Mouse (Mus musculus) heart, postnatal 0 days (tissue): ENCODE measurements at regions not wholly inside any gene's neighbourhood (a gene's known extent, or its start where the extent isn't known, plus 50 kb on each side); places are given as distances from the start of the nearest gene placed in this dataset.

Experiments
- ATAC-seq: fragments of 200-750 bp; cut with Nextera tagmentation; 2 replicates; pipeline ENCODE4 v1.8.0; 2017; ENCODE audit warnings: low read depth, moderate number of reproducible peaks, moderate library complexity; ENCODE audit not compliant: insufficient read depth
- DNase-seq: peaks from one replicate; pipeline ENCODE4 v3.0.0-alpha.2; 2016; ENCODE audit warnings: low spot score
- H3K27ac ChIP-seq: fragments of 300-500 bp; sonication (generic); 2 replicates; pipeline ENCODE4 v1.5.1; 2014; ENCODE audit warnings: low read depth, mild to moderate bottlenecking
- H3K27me3 ChIP-seq: fragments of 300-500 bp; sonication (generic); 2 replicates; pipeline ENCODE4 v1.6.1; 2014; ENCODE audit warnings: low read length, mixed read lengths; ENCODE audit not compliant: control insufficient read depth, insufficient read depth
- H3K36me3 ChIP-seq: fragments of 300-500 bp; sonication (generic); replicated peaks from 2 replicates; pipeline ENCODE4 v1.6.1; 2014; ENCODE audit warnings: low read length, mixed read lengths; ENCODE audit not compliant: control insufficient read depth, insufficient read depth
- H3K4me1 ChIP-seq: fragments of 300-500 bp; sonication (generic); 2 replicates; pipeline ENCODE4 v1.6.1; 2014; ENCODE audit warnings: antibody characterized with exemption; ENCODE audit not compliant: control insufficient read depth, insufficient read depth
- H3K4me2 ChIP-seq: fragments of 300-500 bp; sonication (generic); 2 replicates; pipeline ENCODE4 v1.6.1; 2014; ENCODE audit warnings: low read depth, mild to moderate bottlenecking, low read length, moderate library complexity
- H3K4me3 ChIP-seq: fragments of 300-500 bp; sonication (generic); 2 replicates; pipeline ENCODE4 v1.5.1; 2014; ENCODE audit warnings: low read depth, low read length
- H3K9ac ChIP-seq: fragments of 300-500 bp; sonication (generic); replicated peaks from 2 replicates; pipeline ENCODE4 v1.6.1; 2014; ENCODE audit warnings: low read depth, low read length, mixed read lengths
- H3K9me3 ChIP-seq: fragments of 300-500 bp; sonication (generic); replicated peaks from 2 replicates; pipeline ENCODE4 v1.6.1; 2016; ENCODE audit warnings: low read length; ENCODE audit not compliant: control insufficient read depth
- CTCF ChIP-seq: IDR thresholded peaks from 2 replicates; pipeline ENCODE4 v1.5.1; 2016; ENCODE audit warnings: antibody characterized with exemption, control low read depth, low read depth
- EP300 ChIP-seq: IDR thresholded peaks from 2 replicates; pipeline ENCODE4 v1.6.1; 2016; ENCODE audit warnings: antibody characterized with exemption, low read depth
- WGBS: fragments of 180-500 bp; shearing (Covaris S2); extraction: QIAGEN DNeasy Blood & Tissue Kit; methylation state at CpG from one replicate; pipeline ENCODE4 v1.1.7; 2014; 5-methylcytosine and 5-hydroxymethylcytosine counted together

DNA sequence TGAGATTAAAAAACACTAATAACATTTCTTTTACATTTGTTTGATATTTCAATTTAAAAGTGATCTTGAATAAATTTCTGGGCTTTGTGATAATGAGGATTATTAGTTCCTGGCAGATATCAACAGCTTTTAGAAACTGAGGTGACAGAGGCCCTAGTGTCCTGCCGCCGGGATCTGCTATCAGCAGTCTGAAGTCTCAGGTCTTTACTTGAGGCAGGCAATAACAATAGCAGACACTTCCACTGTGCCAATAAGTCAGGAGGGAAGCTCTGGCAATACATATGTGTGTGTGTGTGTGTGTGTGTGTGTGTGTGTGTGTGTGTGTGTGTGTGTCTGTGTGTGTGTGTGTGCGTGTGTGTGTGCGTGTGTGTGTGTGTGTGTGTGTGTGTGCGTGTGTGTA lies 252.1 kb downstream of the Lipi start:
- Histone ChIP-seq H3K9me3 (no peaks in the 10 kb centered on the region), H3K9ac (no peak overlapping the region), H3K27ac (no peak overlapping the region), H3K4me1 (no peaks in the 10 kb centered on the region), H3K4me2 (no peak overlapping the region), H3K36me3 (no peaks in the 10 kb centered on the region), H3K4me3 (no peak overlapping the region), H3K27me3 (no peaks in the 10 kb centered on the region)
- no peak for ATAC-seq
- no peak for TF ChIP-seq EP300
- TF ChIP-seq CTCF: no peak
- DNase-seq: no peak
- WGBS: 70% methylated on average over 4 of the region's 5 CpGs

DNA sequence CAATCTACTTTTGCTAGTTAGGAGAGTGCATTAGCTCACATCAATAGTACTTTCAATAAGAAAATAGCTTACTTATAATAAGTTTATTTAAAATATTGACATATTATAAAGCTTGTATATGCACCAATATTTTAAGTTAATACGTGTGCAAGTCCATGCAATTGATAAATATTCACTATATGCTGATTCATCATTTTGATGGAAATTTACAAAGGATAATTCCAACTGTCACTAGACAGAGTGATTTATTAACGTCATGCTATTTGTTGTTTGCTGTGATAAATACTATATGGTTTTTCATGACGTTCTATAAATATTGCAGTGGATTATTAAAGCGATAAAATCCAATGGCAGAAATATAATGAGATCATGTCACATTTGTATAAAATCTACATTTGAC lies 253.0 kb downstream of the Lipi start:
- no peak for ATAC-seq
- TF ChIP-seq CTCF (no peak), EP300 (no peak)
- no peak overlapping the region for H3K27ac ChIP-seq

DNA sequence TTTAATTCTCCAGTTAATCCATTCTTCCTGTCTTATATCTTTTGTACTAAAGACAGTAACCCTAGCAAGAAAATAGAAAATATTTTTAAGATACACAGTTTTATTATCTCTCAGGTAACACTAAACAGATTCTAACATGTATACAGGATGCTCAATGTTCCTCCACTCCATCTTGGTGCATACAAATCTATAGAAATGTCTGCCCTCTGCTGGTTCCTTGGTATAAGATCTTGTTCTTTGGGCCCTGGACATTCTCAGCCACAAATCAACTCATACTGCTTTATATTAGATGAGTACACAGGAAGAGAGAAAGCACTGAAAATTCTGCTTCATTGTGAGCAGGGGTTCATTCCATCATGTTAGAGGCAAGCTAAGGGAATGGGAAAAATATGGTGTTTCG lies 260.6 kb downstream of the Lipi start:
- ATAC-seq: no peak

More for the DNA sequence above, 253.0 kb downstream of the Lipi start:
- Histone ChIP-seq H3K9ac (no peak overlapping the region), H3K9me3 (no peaks in the 10 kb centered on the region), H3K27me3 (no peaks in the 10 kb centered on the region), H3K36me3 (no peaks in the 10 kb centered on the region), H3K4me2 (no peak overlapping the region), H3K4me1 (no peaks in the 10 kb centered on the region), H3K4me3 (no peak overlapping the region)
- 73% methylated on average over 4 of the region's 4 CpGs for WGBS
- no peak for DNase-seq

DNA sequence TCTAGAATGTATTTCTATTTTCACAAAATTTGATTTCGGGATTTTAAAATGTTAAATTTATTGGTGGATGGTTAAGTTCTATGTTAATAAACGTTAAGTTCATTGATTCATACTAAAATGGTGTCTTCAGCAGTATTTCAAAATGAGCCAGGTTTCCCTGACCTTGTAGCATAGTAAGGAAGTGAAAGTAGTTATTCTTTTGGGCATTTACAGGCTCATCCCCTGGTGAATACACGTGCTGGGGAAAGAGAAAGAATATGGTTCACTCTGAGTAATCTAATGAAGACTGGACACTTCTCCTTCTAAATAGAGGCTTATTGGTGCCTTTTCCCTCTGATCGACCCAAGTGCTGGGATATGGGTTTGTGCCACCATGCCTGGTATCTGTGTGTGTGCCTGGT lies 281.1 kb downstream of the Lipi start:
- 62% methylated on average over 4 of the region's 4 CpGs for WGBS
- H3K36me3 ChIP-seq: no peaks in the 10 kb centered on the region
- H3K4me2 ChIP-seq: no peak overlapping the region
- no peak overlapping the region for H3K27ac ChIP-seq
- no peaks in the 10 kb centered on the region for H3K27me3 ChIP-seq
- no peaks in the 10 kb centered on the region for H3K4me1 ChIP-seq
- TF ChIP-seq CTCF (no peak), EP300 (no peak)
- no peak for DNase-seq
- H3K9ac ChIP-seq: no peak overlapping the region
- no peak for ATAC-seq
- H3K9me3 ChIP-seq: no peaks in the 10 kb centered on the region
- no peak overlapping the region for H3K4me3 ChIP-seq

More for the DNA sequence above, 260.6 kb downstream of the Lipi start:
- TF ChIP-seq EP300 (no peak), CTCF (peak; percentile 13)
- DNase-seq: no peak
- no peak overlapping the region for H3K9ac ChIP-seq
- H3K4me3 ChIP-seq: no peak overlapping the region
- H3K27ac ChIP-seq: no peak overlapping the region
- H3K36me3 ChIP-seq: no peaks in the 10 kb centered on the region
- H3K9me3 ChIP-seq: no peaks in the 10 kb centered on the region
- 67% methylated on average over 1 of the region's 1 CpGs for WGBS
- H3K4me1 ChIP-seq: no peaks in the 10 kb centered on the region
- H3K27me3 ChIP-seq: no peaks in the 10 kb centered on the region
- no peak overlapping the region for H3K4me2 ChIP-seq

DNA sequence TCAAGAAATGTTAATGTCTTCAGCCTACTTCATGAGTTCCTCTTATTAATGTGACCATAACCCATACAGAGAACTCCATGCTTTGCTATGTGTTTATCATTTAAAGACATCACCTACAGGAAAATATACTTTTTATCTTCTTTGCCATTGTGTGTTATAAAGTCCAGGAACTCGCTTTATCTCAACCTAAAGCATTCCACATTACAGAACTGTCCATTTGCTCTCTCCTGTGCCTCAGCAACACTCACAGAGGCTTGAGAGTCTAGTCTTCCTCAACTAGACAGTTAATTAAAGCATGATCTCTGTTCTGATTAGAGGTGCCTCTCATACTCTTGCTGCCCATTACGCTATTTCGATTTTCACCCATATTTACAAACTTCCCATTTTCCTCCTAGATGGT lies 288.4 kb downstream of the Lipi start:
- DNase-seq (no peak), ATAC-seq (no peak)
- no peak overlapping the region for H3K4me2 ChIP-seq
- no peaks in the 10 kb centered on the region for H3K9me3 ChIP-seq
- H3K9ac ChIP-seq: no peak overlapping the region
- no peak overlapping the region for H3K27ac ChIP-seq
- H3K4me3 ChIP-seq: no peak overlapping the region
- WGBS: 78% methylated on average over 3 of the region's 3 CpGs
- TF ChIP-seq EP300: no peak
- TF ChIP-seq CTCF: no peak
- no peaks in the 10 kb centered on the region for H3K4me1 ChIP-seq
- no peaks in the 10 kb centered on the region for H3K27me3 ChIP-seq
- H3K36me3 ChIP-seq: no peaks in the 10 kb centered on the region

DNA sequence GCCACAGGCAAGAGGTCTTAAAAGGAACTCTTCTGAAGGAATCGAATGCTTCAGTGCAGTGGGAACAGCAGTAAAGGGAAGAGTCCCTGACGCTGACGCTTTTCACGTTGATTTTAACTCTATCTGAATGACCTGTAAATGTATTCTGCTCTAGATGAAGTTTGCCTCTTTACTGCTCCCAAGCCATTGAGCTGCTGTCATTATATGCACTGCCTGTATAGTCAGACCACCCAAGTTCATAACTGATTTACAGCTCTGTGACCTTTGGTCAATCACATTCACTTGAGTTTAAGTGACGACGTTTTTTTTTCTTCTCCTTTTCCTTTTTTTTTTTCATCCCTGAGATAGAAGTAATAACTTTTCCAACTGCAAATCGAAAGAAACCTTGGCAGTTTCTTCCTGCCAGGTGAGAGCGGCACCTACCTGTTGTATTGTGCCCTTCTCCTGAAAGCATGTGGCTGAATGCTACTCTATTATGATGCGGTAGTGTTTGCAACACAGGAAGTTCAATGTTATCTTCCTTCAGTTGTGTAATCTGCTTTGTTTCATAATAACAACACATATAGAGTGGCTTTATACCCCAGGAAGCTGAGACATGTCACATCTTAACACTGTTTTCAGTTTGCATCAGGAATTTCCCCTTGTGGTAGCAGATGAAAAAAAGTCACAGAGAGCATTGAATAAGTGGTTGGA lies 293.0 kb downstream of the Lipi start:
- H3K4me3 ChIP-seq: no peak overlapping the region
- WGBS: 76% methylated on average over 9 of the region's 9 CpGs

More for the DNA sequence above, 293.0 kb downstream of the Lipi start:
- H3K4me1 ChIP-seq: no peaks in the 10 kb centered on the region
- no peaks in the 10 kb centered on the region for H3K36me3 ChIP-seq
- no peaks in the 10 kb centered on the region for H3K9me3 ChIP-seq
- DNase-seq: no peak
- H3K4me2 ChIP-seq: no peak overlapping the region
- no peak overlapping the region for H3K9ac ChIP-seq
- no peaks in the 10 kb centered on the region for H3K27me3 ChIP-seq
- no peak for ATAC-seq
- TF ChIP-seq EP300 (no peak), CTCF (no peak)
- H3K27ac ChIP-seq: no peak overlapping the region
